Mouse (Mus musculus): ENCODE data around the gene Sparcl1.

Sparcl1 gene

GRCm38 (mm10) chr5:104113491-104114172, at the start of gene Sparcl1:
Gene Sparcl1 (minus strand): TSS chr5:104113733.
- DNase-seq (ENCODE audit: low spot score) = no peak

GRCm38 (mm10) chr5:104161390-104161789, 47.9 kb upstream of the Sparcl1 start:
- DNase-seq (ENCODE audit: low spot score) = no peak

- no peak for DNase-seq (ENCODE audit: low spot score)
Observed at GRCm38 (mm10) chr5:104160581-104160980, 47.0 kb upstream of the Sparcl1 start.

- no peak for DNase-seq (ENCODE audit: low spot score)
Observed at GRCm38 (mm10) chr5:104158332-104159052, 45.0 kb upstream of the Sparcl1 start.

- DNase-seq (ENCODE audit: low spot score) = no peak
Observed at GRCm38 (mm10) chr5:104157701-104158100, 44.2 kb upstream of the Sparcl1 start.

- DNase-seq (ENCODE audit: low spot score) = no peak
Observed at GRCm38 (mm10) chr5:104150196-104150595, 36.7 kb upstream of the Sparcl1 start.

GRCm38 (mm10) chr5:104149349-104149748, 35.8 kb upstream of the Sparcl1 start:
- DNase-seq (ENCODE audit: low spot score) = no peak

GRCm38 (mm10) chr5:104144057-104144456, 30.5 kb upstream of the Sparcl1 start:
- no peak for DNase-seq (ENCODE audit: low spot score)

GRCm38 (mm10) chr5:104141067-104141466, 27.5 kb upstream of the Sparcl1 start:
- no peak for DNase-seq (ENCODE audit: low spot score)

GRCm38 (mm10) chr5:104137920-104138541, 24.5 kb upstream of the Sparcl1 start:
- DNase-seq (ENCODE audit: low spot score) = no peak

GRCm38 (mm10) chr5:104133752-104134151, 20.2 kb upstream of the Sparcl1 start:
- DNase-seq (ENCODE audit: low spot score) = no peak

GRCm38 (mm10) chr5:104131544-104131943, 18.0 kb upstream of the Sparcl1 start:
- no peak for DNase-seq (ENCODE audit: low spot score)

- DNase-seq (ENCODE audit: low spot score) = no peak
Observed at GRCm38 (mm10) chr5:104130891-104131290, 17.4 kb upstream of the Sparcl1 start.

- no peak for DNase-seq (ENCODE audit: low spot score)
Observed at GRCm38 (mm10) chr5:104128281-104129031, 14.9 kb upstream of the Sparcl1 start.

GRCm38 (mm10) chr5:104127351-104127750, 13.8 kb upstream of the Sparcl1 start:
- DNase-seq (ENCODE audit: low spot score) = no peak

GRCm38 (mm10) chr5:104126561-104127320, 13.2 kb upstream of the Sparcl1 start:
- DNase-seq (ENCODE audit: low spot score) = no peak

GRCm38 (mm10) chr5:104124016-104124658, 10.6 kb upstream of the Sparcl1 start:
- DNase-seq (ENCODE audit: low spot score) = no peak

- DNase-seq (ENCODE audit: low spot score) = no peak
Observed at GRCm38 (mm10) chr5:104115890-104116289, 2.4 kb upstream of the Sparcl1 start.

GRCm38 (mm10) chr5:104115118-104115517, 1.6 kb upstream of the Sparcl1 start:
- DNase-seq (ENCODE audit: low spot score) = peak; percentile 74

- no peak for DNase-seq (ENCODE audit: low spot score)
Observed at GRCm38 (mm10) chr5:104112511-104112910, 1.0 kb downstream of the Sparcl1 start.

GRCm38 (mm10) chr5:104112016-104112415, 1.5 kb downstream of the Sparcl1 start:
- DNase-seq (ENCODE audit: low spot score) = no peak

Measured in testis, postnatal 10 days (tissue).